ENCODE assay signal across 9 mouse cellular contexts in the genomic region with DNA sequence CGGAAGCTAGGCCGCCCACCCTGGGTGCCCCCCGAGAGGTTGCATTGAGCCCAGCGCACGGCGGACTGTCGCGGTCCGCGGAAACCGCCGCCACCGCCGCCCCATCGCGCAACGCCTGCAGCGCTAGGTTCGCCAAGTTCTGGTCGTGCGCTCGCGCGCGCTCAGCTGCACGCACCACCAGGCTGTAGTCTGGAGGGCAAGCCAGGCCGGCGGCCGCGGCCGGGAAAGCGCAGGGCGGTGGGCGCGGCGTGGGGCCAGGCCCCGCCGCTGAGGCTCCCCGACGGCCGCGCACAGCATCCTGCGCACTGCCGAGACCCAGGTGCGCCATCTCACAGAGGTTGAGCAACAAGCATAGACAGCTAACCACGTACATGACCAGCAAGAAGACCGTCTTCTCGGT. TPM values are rescaled to one million over a fixed set of nuclear protein-coding genes. Genes with fewer than 3 reads are reported as not detected.
DNase-seq lines count a peak whose midpoint lies in the region; ATAC-seq and TF ChIP-seq lines count a peak whose summit lies in the region.
"Had no signal": no experiment of that assay in that cellular context is flagged by ENCODE, and none has a peak within 500 bp of the region (broad histone marks: within the 10 kb centered on the region; RNA-seq: fewer than 3 reads in every experiment).

No protein-coding gene starts in this region.

- peak overlapping the region; percentile 60 for H3K9ac ChIP-seq in ES-Bruce4 (ENCODE audit: low read depth, poor library complexity, severe bottlenecking)
- no peak overlapping the region for H3K9ac ChIP-seq in embryonic facial prominence, embryonic 11.5 days (replicated peaks; ENCODE audit: low read length)
- H3K9ac ChIP-seq in limb, embryonic 13.5 days = no peak overlapping the region

- TF ChIP-seq CTCF in ES-Bruce4 (IDR thresholded peaks at IDR 0.05; ENCODE audit: low read depth, low read length) = no peak

- no peaks in the 10 kb centered on the region for H3K36me3 ChIP-seq in ES-Bruce4 (ENCODE audit: control insufficient read depth, insufficient read depth, low read length, poor library complexity, severe bottlenecking)
- no peaks in the 10 kb centered on the region for H3K36me3 ChIP-seq in embryonic facial prominence, embryonic 11.5 days (replicated peaks; ENCODE audit: control insufficient read depth, insufficient read depth, low read depth, low read length)
- no peaks in the 10 kb centered on the region for H3K36me3 ChIP-seq in limb, embryonic 13.5 days

- no peaks in the 10 kb centered on the region for H3K4me1 ChIP-seq in ES-Bruce4 (ENCODE audit: control insufficient read depth, insufficient read depth, low read length)
- H3K4me1 ChIP-seq in embryonic facial prominence, embryonic 11.5 days (ENCODE audit: control insufficient read depth, insufficient read depth, low read length) = 0 out of 2 replicates have a peak, but pooled peaks cover 2% of the 10 kb centered on the region
- 0 out of 2 replicates have a peak, but pooled peaks cover 14% of the 10 kb centered on the region for H3K4me1 ChIP-seq in limb, embryonic 13.5 days

- ATAC-seq in embryonic facial prominence, embryonic 11.5 days (replicated peaks; ENCODE audit: insufficient number of reproducible peaks, low FRiP score, low TSS enrichment, low read depth) = no peak
- ATAC-seq in limb, embryonic 13.5 days (ENCODE audit: low FRiP score, low read depth) = no peak

- no peak overlapping the region for H3K27ac ChIP-seq in ES-Bruce4 (ENCODE audit: insufficient read depth, low read length)
- no peak overlapping the region for H3K27ac ChIP-seq in embryonic facial prominence, embryonic 11.5 days (replicated peaks; ENCODE audit: low read depth, low read length)
- H3K27ac ChIP-seq in limb, embryonic 13.5 days = no peak overlapping the region

- TF ChIP-seq POLR2A in ES-Bruce4 (IDR thresholded peaks at IDR 0.05; ENCODE audit: insufficient read depth, low read length) = no peak

- H3K4me3 ChIP-seq in ES-Bruce4 (ENCODE audit: low read depth, low read length) = peak overlapping the region; percentile 83
- H3K4me3 ChIP-seq in embryonic facial prominence, embryonic 11.5 days (ENCODE audit: low read depth, low read length) = peak overlapping the region; percentile 5; the same call in 1 of the 2 replicates
- peak overlapping the region; percentile 34 for H3K4me3 ChIP-seq in limb, embryonic 13.5 days

- no peaks in the 10 kb centered on the region for H3K9me3 ChIP-seq in ES-Bruce4 (replicated peaks; ENCODE audit: control insufficient read depth, insufficient read depth, low read length, poor library complexity, severe bottlenecking)
- H3K9me3 ChIP-seq in embryonic facial prominence, embryonic 11.5 days (replicated peaks; ENCODE audit: control insufficient read depth, low read length) = no peaks in the 10 kb centered on the region
- H3K9me3 ChIP-seq in limb, embryonic 13.5 days = no peaks in the 10 kb centered on the region

- H3K4me2 ChIP-seq in embryonic facial prominence, embryonic 11.5 days (ENCODE audit: low read depth, low read length) = peak overlapping the region; percentile 7; the same call in 1 of the 2 replicates
- H3K4me2 ChIP-seq in limb, embryonic 13.5 days (replicated peaks) = peak overlapping the region; percentile 51

- H3K27me3 ChIP-seq in ES-Bruce4 (ENCODE audit: control insufficient read depth, insufficient read depth, low read length, poor library complexity, severe bottlenecking) = peaks cover 11% of the 10 kb centered on the region; the same call in 1 of the 2 replicates
- H3K27me3 ChIP-seq in embryonic facial prominence, embryonic 11.5 days (ENCODE audit: control insufficient read depth, insufficient read depth, low read length) = peaks cover 43% of the 10 kb centered on the region
- peaks cover 89% of the 10 kb centered on the region for H3K27me3 ChIP-seq in limb, embryonic 13.5 days

- TF ChIP-seq EP300 in ES-Bruce4 (IDR thresholded peaks at IDR 0.05; ENCODE audit: insufficient read depth, low read depth, low read length) = no peak

- DNase-seq in heart, postnatal 4 days = peak; percentile 38
- DNase-seq in heart, postnatal 36 days = no peak
- DNase-seq in embryonic facial prominence, embryonic 11.5 days (ENCODE audit: low spot score) = no peak
- DNase-seq in spleen, postnatal 10 days (ENCODE audit: low spot score in 2 of 2) = no peak
- DNase-seq in retina, postnatal 1 day = no peak
- DNase-seq: kidney, postnatal 14 days; thymus, adult 2 months had no signal

- WGBS in embryonic facial prominence, embryonic 11.5 days = 4% methylated on average over 48 of the region's 48 CpGs
- 3% methylated on average over 48 of the region's 48 CpGs for WGBS in limb, embryonic 13.5 days

- intact Hi-C loops in heart, postnatal 36 days (cut with DNase I) = no loop called here

RNA-seq across cellular contexts. Expression of a gene that starts 6.5 kb away (rescaled TPM):
- under 1 TPM; 0.70 to 0.79 TPM for total RNA-seq in heart, postnatal 4 days (2021)
- 1 to 10 TPM in 1 of 2 experiments, under 1 TPM in 1; 0.97 to 1.0 TPM for total RNA-seq in heart, postnatal 36 days (2021)
- not detected in 2 replicates for polyA plus RNA-seq in ES-Bruce4 (2011; ENCODE audit: insufficient read depth, insufficient read length, low read depth, missing spikeins)
- polyA plus RNA-seq in embryonic facial prominence, embryonic 11.5 days (2014; fragmentation: Nextera tagmentation; extraction: Ambion mirVana) = 0.15 TPM in 1 of 2 replicates, not detected in the other
- polyA plus RNA-seq in limb, embryonic 13.5 days (2015; fragmentation: Nextera tagmentation; extraction: Ambion mirVana) = 0.25 and 0.47 TPM in 2 replicates

RNA-seq across cellular contexts. Expression of a gene that starts 12.9 kb away (rescaled TPM):
- 10 to 100 TPM; 12.9 to 13.1 TPM for total RNA-seq in heart, postnatal 4 days (2021)
- total RNA-seq in heart, postnatal 36 days (2021) = 10 to 100 TPM; 20.4 to 20.5 TPM
- polyA plus RNA-seq in ES-Bruce4 (2011; ENCODE audit: insufficient read depth, insufficient read length, low read depth, missing spikeins) = 3.0 and 4.0 TPM in 2 replicates
- polyA plus RNA-seq in embryonic facial prominence, embryonic 11.5 days (2014; fragmentation: Nextera tagmentation; extraction: Ambion mirVana) = 1.5 and 2.6 TPM in 2 replicates
- 3.5 and 4.4 TPM in 2 replicates for polyA plus RNA-seq in limb, embryonic 13.5 days (2015; fragmentation: Nextera tagmentation; extraction: Ambion mirVana)

RNA-seq across cellular contexts. Expression of a gene that starts 15.5 kb away (rescaled TPM):
- total RNA-seq in heart, postnatal 4 days (2021) = 10 to 100 TPM; 63.3 to 67.9 TPM
- total RNA-seq in heart, postnatal 36 days (2021) = 100 to 1,000 TPM in 1 of 2 experiments, 10 to 100 TPM in 1; 88.3 to 117 TPM
- polyA plus RNA-seq in ES-Bruce4 (2011; ENCODE audit: insufficient read depth, insufficient read length, low read depth, missing spikeins) = 54.0 and 54.9 TPM in 2 replicates
- 121 and 139 TPM in 2 replicates for polyA plus RNA-seq in embryonic facial prominence, embryonic 11.5 days (2014; fragmentation: Nextera tagmentation; extraction: Ambion mirVana)
- polyA plus RNA-seq in limb, embryonic 13.5 days (2015; fragmentation: Nextera tagmentation; extraction: Ambion mirVana) = 136 and 138 TPM in 2 replicates

RNA-seq across cellular contexts. Expression of a gene that starts 25.8 kb away (rescaled TPM):
- 10 to 100 TPM; 74.1 to 75.1 TPM for total RNA-seq in heart, postnatal 4 days (2021)
- total RNA-seq in heart, postnatal 36 days (2021) = 100 to 1,000 TPM; 110 to 125 TPM
- polyA plus RNA-seq in ES-Bruce4 (2011; ENCODE audit: insufficient read depth, insufficient read length, low read depth, missing spikeins) = 41.7 and 48.2 TPM in 2 replicates
- 89.8 and 95.2 TPM in 2 replicates for polyA plus RNA-seq in embryonic facial prominence, embryonic 11.5 days (2014; fragmentation: Nextera tagmentation; extraction: Ambion mirVana)
- 90.5 and 91.5 TPM in 2 replicates for polyA plus RNA-seq in limb, embryonic 13.5 days (2015; fragmentation: Nextera tagmentation; extraction: Ambion mirVana)

RNA-seq across cellular contexts. Expression of a gene that starts 31.6 kb away (rescaled TPM):
- total RNA-seq in heart, postnatal 4 days (2021) = 10 to 100 TPM; 10.6 to 12.4 TPM
- total RNA-seq in heart, postnatal 36 days (2021) = 1 to 10 TPM; 9.2 to 9.5 TPM
- polyA plus RNA-seq in ES-Bruce4 (2011; ENCODE audit: insufficient read depth, insufficient read length, low read depth, missing spikeins) = 14.3 and 15.3 TPM in 2 replicates
- polyA plus RNA-seq in embryonic facial prominence, embryonic 11.5 days (2014; fragmentation: Nextera tagmentation; extraction: Ambion mirVana) = 35.7 and 36.8 TPM in 2 replicates
- polyA plus RNA-seq in limb, embryonic 13.5 days (2015; fragmentation: Nextera tagmentation; extraction: Ambion mirVana) = 34.1 and 37.4 TPM in 2 replicates

Comparison
In these comparisons a context has a peak if more than half of its experiments do, and no peak if none do; other contexts are left out.
1. H3K4me3 ChIP-seq: peak in every context shown above with its lines; median percentile 83 in ES-Bruce4; 34 in limb, embryonic 13.5 days; 5 in embryonic facial prominence, embryonic 11.5 days.